ENCODE assay signal across 14 mouse cellular contexts in the genomic region with DNA sequence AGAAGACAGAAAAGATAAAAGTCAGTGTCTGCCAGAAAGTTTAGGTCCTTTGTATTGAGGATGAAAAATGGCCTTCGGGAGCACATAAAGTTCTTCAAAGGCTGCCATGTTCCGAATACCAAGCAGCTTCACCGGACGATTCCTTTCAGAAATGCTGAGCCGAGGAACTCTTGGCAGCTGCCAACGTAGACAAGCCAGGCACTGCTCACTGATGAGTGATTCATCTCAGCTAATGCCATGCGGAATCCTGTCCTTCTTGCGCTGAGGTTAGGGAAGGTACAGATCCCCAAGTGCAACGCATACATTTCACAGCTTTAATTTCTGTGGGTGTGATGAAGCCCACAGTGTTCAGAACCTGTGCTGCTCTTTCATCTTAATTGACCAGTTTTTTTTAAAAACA.
A peak's percentile ranks its signal among the peaks of the same experiment; 100 is the strongest.
DNase-seq lines count a peak whose midpoint lies in the region; ATAC-seq lines count a peak whose summit lies in the region.
"Had no signal": no experiment of that assay in that cellular context is flagged by ENCODE, and none has a peak within 500 bp of the region (broad histone marks: within the 10 kb centered on the region; RNA-seq: fewer than 3 reads in every experiment).

No protein-coding gene starts in this region.

- no peak overlapping the region for H3K4me3 ChIP-seq in hindbrain, embryonic 11.5 days (ENCODE audit: low read depth, low read length)
- no peak overlapping the region for H3K4me3 ChIP-seq in hindbrain, embryonic 10.5 days
- H3K4me3 ChIP-seq: kidney, embryonic 15.5 days; limb, embryonic 15.5 days; midbrain, embryonic 12.5 days had no signal

- no peaks in the 10 kb centered on the region for H3K36me3 ChIP-seq in hindbrain, embryonic 11.5 days (ENCODE audit: control insufficient read depth, insufficient read depth, low read length)
- no peaks in the 10 kb centered on the region for H3K36me3 ChIP-seq in hindbrain, embryonic 10.5 days
- H3K36me3 ChIP-seq: kidney, embryonic 15.5 days; limb, embryonic 15.5 days; midbrain, embryonic 12.5 days had no signal

- WGBS in hindbrain, embryonic 11.5 days, result 57% methylated on average over 9 of the region's 9 CpGs
- WGBS in hindbrain, embryonic 10.5 days, result 69% methylated on average over 9 of the region's 9 CpGs

- no peak overlapping the region for H3K9ac ChIP-seq in hindbrain, embryonic 11.5 days (ENCODE audit: low read depth, low read length)
- H3K9ac ChIP-seq: kidney, embryonic 15.5 days; limb, embryonic 15.5 days; midbrain, embryonic 12.5 days had no signal

- H3K4me2 ChIP-seq in hindbrain, embryonic 11.5 days (replicated peaks; ENCODE audit: low read depth, low read length), result no peak overlapping the region
- H3K4me2 ChIP-seq: kidney, embryonic 15.5 days; limb, embryonic 15.5 days; midbrain, embryonic 12.5 days had no signal

- ATAC-seq in hindbrain, embryonic 11.5 days (ENCODE audit: low FRiP score), result peak; percentile 60; the same call in 1 of the 2 replicates
- no peak for ATAC-seq in megakaryocyte-erythroid progenitor cell, adult 5-6 weeks (replicated peaks; ENCODE audit: low FRiP score, low TSS enrichment, poor library complexity, severe bottlenecking)

- intact Hi-C loops in left cerebral cortex, postnatal 4 days (cut with DNase I), result no loop called here

- H3K9me3 ChIP-seq in hindbrain, embryonic 11.5 days (ENCODE audit: control insufficient read depth, low read length), result no peaks in the 10 kb centered on the region
- H3K9me3 ChIP-seq in hindbrain, embryonic 10.5 days, result no peaks in the 10 kb centered on the region
- H3K9me3 ChIP-seq: kidney, embryonic 15.5 days; limb, embryonic 15.5 days; midbrain, embryonic 12.5 days had no signal

- no peaks in the 10 kb centered on the region for H3K4me1 ChIP-seq in hindbrain, embryonic 11.5 days (replicated peaks; ENCODE audit: control insufficient read depth, insufficient read depth, low read length)
- H3K4me1 ChIP-seq in hindbrain, embryonic 10.5 days (replicated peaks), result no peaks in the 10 kb centered on the region
- H3K4me1 ChIP-seq: kidney, embryonic 15.5 days; limb, embryonic 15.5 days had no signal

- DNase-seq in adrenal gland, adult 2 months, result peak; percentile 3
- no peak for DNase-seq in adrenal gland, postnatal 4 days (ENCODE audit: low spot score in 2 of 2)
- peak; percentile 1 for DNase-seq in hindbrain, embryonic 11.5 days (ENCODE audit: low spot score)
- DNase-seq in hindbrain, embryonic 10.5 days (ENCODE audit: low spot score), result no peak
- peak; percentile 12 to 22 for DNase-seq in adrenal gland, postnatal 36 days
- DNase-seq in left cerebral cortex, postnatal 4 days, result peak; percentile 13
- no peak for DNase-seq in gastrocnemius, adult 8-10 months (ENCODE audit: low spot score in 2 of 2)
- DNase-seq: cerebellum, adult 11 months; layer of hippocampus, adult 9-11 months; thymus, postnatal 14 days had no signal

- no peak overlapping the region for H3K27ac ChIP-seq in hindbrain, embryonic 11.5 days (ENCODE audit: low read depth, low read length)
- H3K27ac ChIP-seq in hindbrain, embryonic 10.5 days, result no peak overlapping the region
- H3K27ac ChIP-seq: kidney, embryonic 15.5 days; limb, embryonic 15.5 days; midbrain, embryonic 12.5 days had no signal

- no peaks in the 10 kb centered on the region for H3K27me3 ChIP-seq in hindbrain, embryonic 11.5 days (ENCODE audit: control insufficient read depth, insufficient read depth, low read length)
- no peaks in the 10 kb centered on the region for H3K27me3 ChIP-seq in hindbrain, embryonic 10.5 days (ENCODE audit: insufficient read depth, poor library complexity, severe bottlenecking)
- H3K27me3 ChIP-seq: kidney, embryonic 15.5 days; limb, embryonic 15.5 days; midbrain, embryonic 12.5 days had no signal

Comparison
In these comparisons a context has a peak if more than half of its experiments do, and no peak if none do; other contexts are left out.
1. DNase-seq: peak in adrenal gland, adult 2 months (single experiment), hindbrain, embryonic 11.5 days (single experiment), adrenal gland, postnatal 36 days (2 of 2) and left cerebral cortex, postnatal 4 days (single experiment); none in adrenal gland, postnatal 4 days (0 of 2), hindbrain, embryonic 10.5 days (single experiment) and gastrocnemius, adult 8-10 months (0 of 2).